Mouse (Mus musculus) olfactory bulb, adult 2 months (tissue): ENCODE measurements around the gene Cux2.

Experiments used
- CTCF ChIP-seq: fragments of 200-500 bp; IDR thresholded peaks from 2 replicates; pipeline ENCODE4 v1.5.1; 2012; ENCODE audit warnings: low read depth, mild to moderate bottlenecking, low read length, moderate library complexity; ENCODE audit not compliant: insufficient read depth
- POLR2A ChIP-seq: fragments of 200-500 bp; IDR thresholded peaks from 2 replicates; pipeline ENCODE4 v1.6.1; 2012; ENCODE audit warnings: mild to moderate bottlenecking, low read depth, low read length, moderate library complexity; ENCODE audit not compliant: insufficient read depth

GRCm38 (mm10) chr5:121861964-121862363, 187.9 kb downstream of the Cux2 start:
- no peak for TF ChIP-seq POLR2A
- TF ChIP-seq CTCF = no peak
